Mouse (Mus musculus): ENCODE measurements around the gene Psap.

DNA sequence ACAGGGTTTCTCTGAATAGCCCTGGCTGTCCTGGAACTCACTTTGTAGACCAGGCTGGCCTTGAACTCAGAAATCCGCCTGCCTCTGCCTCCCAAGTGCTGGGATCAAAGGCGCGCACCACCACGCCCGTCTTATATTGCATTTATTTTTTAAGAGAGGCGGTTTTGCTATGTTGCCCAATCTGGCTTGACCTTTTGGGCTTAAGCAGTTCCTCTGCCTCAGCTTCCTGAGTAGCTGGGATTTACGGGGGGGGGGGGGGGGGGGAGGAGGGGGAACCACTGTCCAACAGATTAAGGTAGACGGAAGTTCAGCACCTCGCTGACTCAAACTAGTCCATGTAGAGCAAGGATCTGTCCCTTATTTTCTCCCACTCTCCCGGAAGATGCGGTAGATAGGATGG, 8.7 kb upstream of the Psap start:
- TF ChIP-seq CTCF (IDR thresholded peaks at IDR 0.05; ENCODE audit: low read depth, low read length) (no peak), GATA1 (IDR thresholded peaks at IDR 0.05; ENCODE audit: borderline replicate concordance, low read length) (no peak), POLR2AphosphoS5 (IDR thresholded peaks at IDR 0.05; ENCODE audit: insufficient replicate concordance, low read depth, low read length) (no peak), TAL1 (conservative IDR thresholded peaks at IDR 0.05; ENCODE audit: low read depth, low read length) (no peak)
